Comparison of ENCODE assay signal across 8 mouse cellular contexts in the genomic region with DNA sequence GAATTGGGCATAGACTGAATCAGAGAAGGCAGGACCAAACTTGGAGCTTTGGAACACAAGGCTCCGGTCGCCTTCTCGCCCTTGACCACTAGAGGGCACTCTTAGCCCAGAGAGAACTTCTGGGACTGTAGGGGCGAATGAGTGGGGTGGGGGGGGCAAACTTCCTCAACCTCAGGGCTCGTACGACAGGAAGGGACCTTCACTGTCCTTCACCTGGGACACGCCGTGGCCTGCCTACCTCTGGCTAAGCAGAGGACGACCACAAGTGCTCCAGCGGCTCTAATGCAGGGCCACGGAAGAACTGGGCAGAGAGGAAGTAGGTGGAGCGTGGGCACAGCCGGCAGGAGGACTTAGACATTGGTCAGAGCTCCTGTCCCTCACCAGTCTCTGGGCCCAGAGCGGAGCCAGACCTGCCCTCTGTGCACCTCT. TPM values are rescaled to one million over a fixed set of nuclear protein-coding genes. Genes with fewer than 3 reads are reported as not detected.
A peak's percentile ranks its signal among the peaks of the same experiment; 100 is the strongest.
DNase-seq lines count a peak whose midpoint lies in the region; ATAC-seq and TF ChIP-seq lines count a peak whose summit lies in the region.

No protein-coding gene starts in this region.

- H3K9me3 ChIP-seq in G1E (replicated peaks) = no peaks in the 10 kb centered on the region
- no peaks in the 10 kb centered on the region for H3K9me3 ChIP-seq in forebrain, postnatal 0 days (ENCODE audit: low read length)
- no peaks in the 10 kb centered on the region for H3K9me3 ChIP-seq in lung, postnatal 0 days (ENCODE audit: low read length)

- H3K36me3 ChIP-seq in G1E (replicated peaks) = peaks cover 25% of the 10 kb centered on the region
- H3K36me3 ChIP-seq in forebrain, postnatal 0 days (ENCODE audit: insufficient read depth) = peaks cover 7% of the 10 kb centered on the region
- no peaks in the 10 kb centered on the region for H3K36me3 ChIP-seq in lung, postnatal 0 days (ENCODE audit: insufficient read depth, low read length)

- 2% methylated on average over 14 of the region's 14 CpGs for WGBS in forebrain, postnatal 0 days
- under 1% methylated on average over 14 of the region's 14 CpGs for WGBS in lung, postnatal 0 days

- H3K4me3 ChIP-seq in G1E (ENCODE audit: low read depth, low read length) = peak overlapping the region; percentile 76
- peak overlapping the region; percentile 34 for H3K4me3 ChIP-seq in forebrain, postnatal 0 days (ENCODE audit: low read depth, low read length)
- peak overlapping the region; percentile 55 for H3K4me3 ChIP-seq in lung, postnatal 0 days (ENCODE audit: low read depth, low read length)

- peak overlapping the region; percentile 47 for H3K4me2 ChIP-seq in forebrain, postnatal 0 days (ENCODE audit: low read depth)
- H3K4me2 ChIP-seq in lung, postnatal 0 days (replicated peaks; ENCODE audit: low read depth, low read length) = peak overlapping the region; percentile 54

- H3K27me3 ChIP-seq in G1E (ENCODE audit: insufficient read depth, low read length) = no peaks in the 10 kb centered on the region
- no peaks in the 10 kb centered on the region for H3K27me3 ChIP-seq in forebrain, postnatal 0 days (ENCODE audit: insufficient read depth, low read length)
- H3K27me3 ChIP-seq in lung, postnatal 0 days (replicated peaks; ENCODE audit: insufficient read depth, low read length) = no peaks in the 10 kb centered on the region

- DNase-seq in G1E (ENCODE audit: low spot score) = peak; percentile 90
- peak; percentile 87 to 88 for DNase-seq in cerebellum, adult 18-20 months
- DNase-seq in forebrain, postnatal 0 days = peak; percentile 83
- peak; percentile 91 for DNase-seq in heart, postnatal 4 days
- peak; percentile 81 for DNase-seq in layer of hippocampus, adult 9-11 months
- peak; percentile 97 for DNase-seq in lung, postnatal 0 days (ENCODE audit: low spot score)
- peak; percentile 75 for DNase-seq in ovary, postnatal 10 days (ENCODE audit: low spot score)
- DNase-seq in thymus, postnatal 10 days (ENCODE audit: low spot score in 2 of 2) = peak; percentile 72 to 87

- H3K9ac ChIP-seq in forebrain, postnatal 0 days = 0 out of 2 replicates have a peak overlapping the region, but pooled peaks have one; percentile 22
- H3K9ac ChIP-seq in lung, postnatal 0 days (replicated peaks; ENCODE audit: low read depth) = peak overlapping the region; percentile 52

- peak; percentile 98 for ATAC-seq in G1E (ENCODE audit: extremely low read depth, insufficient number of reproducible peaks, low FRiP score, poor library complexity, severe bottlenecking)
- ATAC-seq in forebrain, postnatal 0 days = peak; percentile 82
- peak; percentile 97 for ATAC-seq in lung, postnatal 0 days

- peak; percentile 68 for TF ChIP-seq CTCF in G1E (IDR thresholded peaks at IDR 0.05; ENCODE audit: low read depth, low read length)
- peak; percentile 91 for TF ChIP-seq CTCF in forebrain, postnatal 0 days (IDR thresholded peaks at IDR 0.05; ENCODE audit: low read depth)
- peak; percentile 97 for TF ChIP-seq CTCF in lung, postnatal 0 days (IDR thresholded peaks at IDR 0.05)

- no peak for TF ChIP-seq EP300 in lung, postnatal 0 days (IDR thresholded peaks at IDR 0.05)

- no peak overlapping the region for H3K27ac ChIP-seq in forebrain, postnatal 0 days (ENCODE audit: low read depth, low read length)
- H3K27ac ChIP-seq in lung, postnatal 0 days (ENCODE audit: low read length) = peak overlapping the region; percentile 75

- peaks cover 29% of the 10 kb centered on the region for H3K4me1 ChIP-seq in G1E (ENCODE audit: insufficient read depth, low read depth, low read length)
- 0 out of 2 replicates have a peak, but pooled peaks cover 6% of the 10 kb centered on the region for H3K4me1 ChIP-seq in forebrain, postnatal 0 days (ENCODE audit: insufficient read depth)
- peaks cover 10% of the 10 kb centered on the region; the same call in 1 of the 2 replicates for H3K4me1 ChIP-seq in lung, postnatal 0 days (ENCODE audit: insufficient read depth, low read depth, low read length)

RNA-seq across cellular contexts. Expression of gene Nenf, which starts 5.5 kb away (rescaled TPM):
- total RNA-seq in G1E (2014; fragmentation: Nextera tagmentation) (50.9 and 65.1 TPM in 2 replicates), G1E (2017) (24.7 and 34.0 TPM in 2 replicates)
- polyA plus RNA-seq in G1E (2012) = 52.0 and 60.8 TPM in 2 replicates
- 170 and 329 TPM in 2 replicates for total RNA-seq in forebrain, postnatal 0 days (2014; rRNA removed)
- 189 and 236 TPM in 2 replicates for polyA plus RNA-seq in forebrain, postnatal 0 days (2015; fragmentation: Nextera tagmentation; extraction: Ambion mirVana)
- 100 to 1,000 TPM in 1 of 2 experiments, 10 to 100 TPM in 1; 97.3 to 103 TPM for total RNA-seq in heart, postnatal 4 days (2021)
- polyA plus RNA-seq in lung, postnatal 0 days (2015; fragmentation: Nextera tagmentation; extraction: Ambion mirVana) = 149 and 177 TPM in 2 replicates

RNA-seq across cellular contexts. Expression of gene Tmem206, which starts 13.2 kb away (rescaled TPM):
- total RNA-seq in G1E (2014; fragmentation: Nextera tagmentation) (18.8 and 22.6 TPM in 2 replicates), G1E (2017) (8.0 and 9.2 TPM in 2 replicates)
- 3.4 and 3.7 TPM in 2 replicates for polyA plus RNA-seq in G1E (2012)
- 20.2 and 28.3 TPM in 2 replicates for total RNA-seq in forebrain, postnatal 0 days (2014; rRNA removed)
- 26.1 and 30.8 TPM in 2 replicates for polyA plus RNA-seq in forebrain, postnatal 0 days (2015; fragmentation: Nextera tagmentation; extraction: Ambion mirVana)
- 1 to 10 TPM; 5.6 to 6.6 TPM for total RNA-seq in heart, postnatal 4 days (2021)
- 13.1 and 14.7 TPM in 2 replicates for polyA plus RNA-seq in lung, postnatal 0 days (2015; fragmentation: Nextera tagmentation; extraction: Ambion mirVana)
